Mouse (Mus musculus) midbrain, embryonic 13.5 days (tissue): ENCODE data around the gene Sgpp2. TPM values are rescaled to one million over a fixed set of nuclear protein-coding genes. Genes with fewer than 3 reads are reported as not detected.

Source experiments
- ATAC-seq: fragments of 200-750 bp; cut with Nextera tagmentation; 2 replicates; pipeline ENCODE4 v1.8.0; 2017; ENCODE audit warnings: mild to moderate bottlenecking, moderate TSS enrichment, moderate library complexity
- H3K27ac ChIP-seq: fragments of 300-500 bp; sonication (generic); 2 replicates; pipeline ENCODE4 v1.5.1; 2015; ENCODE audit warnings: inconsistent platforms, mild to moderate bottlenecking, moderate library complexity
- H3K27me3 ChIP-seq: fragments of 300-500 bp; sonication (generic); 2 replicates; pipeline ENCODE4 v1.6.1; 2015; ENCODE audit warnings: mild to moderate bottlenecking, inconsistent platforms
- H3K36me3 ChIP-seq: fragments of 300-500 bp; sonication (generic); 2 replicates; pipeline ENCODE4 v1.6.1; 2015; ENCODE audit warnings: mild to moderate bottlenecking, inconsistent platforms
- H3K4me1 ChIP-seq: fragments of 300-500 bp; sonication (generic); replicated peaks from 2 replicates; pipeline ENCODE4 v1.6.1; 2015; ENCODE audit warnings: inconsistent platforms
- H3K4me2 ChIP-seq: fragments of 300-500 bp; sonication (generic); replicated peaks from 2 replicates; pipeline ENCODE4 v1.6.1; 2015; ENCODE audit warnings: moderate library complexity, mild to moderate bottlenecking, inconsistent platforms
- H3K4me3 ChIP-seq: fragments of 300-500 bp; sonication (generic); replicated peaks from 2 replicates; pipeline ENCODE4 v1.5.1; 2015; ENCODE audit warnings: mild to moderate bottlenecking, inconsistent platforms
- H3K9ac ChIP-seq: fragments of 300-500 bp; sonication (generic); replicated peaks from 2 replicates; pipeline ENCODE4 v1.6.1; 2015; ENCODE audit warnings: mild to moderate bottlenecking, inconsistent platforms
- H3K9me3 ChIP-seq: fragments of 300-500 bp; sonication (generic); 2 replicates; pipeline ENCODE4 v1.6.1; 2016; ENCODE audit warnings: mild to moderate bottlenecking, inconsistent platforms
- WGBS: fragments of 180-500 bp; shearing (Covaris S2); methylation state at CpG from one replicate; pipeline ENCODE4 v1.1.7; 2015; 5-methylcytosine and 5-hydroxymethylcytosine counted together
- polyA plus RNA-seq: library from polyadenylated mRNA; unstranded; fragments of >200 nt; fragmentation: Nextera tagmentation; extraction: Ambion mirVana; gene quantifications from 2 replicates; pipeline ENCODE4 v1.2.1, GENCODE M21; 2015

Sgpp2 gene
- polyA plus RNA-seq, 1 experiment from 2014 or later, result 1.6 TPM

GRCm38 (mm10) chr1:78373836-78374235 lies 63.7 kb downstream of the Sgpp2 start:
- no peak overlapping the region for H3K4me2 ChIP-seq
- H3K36me3 ChIP-seq, result no peaks in the 10 kb centered on the region; the same call in 1 of the 2 replicates
- H3K4me1 ChIP-seq, result no peaks in the 10 kb centered on the region
- no peak for ATAC-seq
- H3K4me3 ChIP-seq, result no peak overlapping the region
- H3K9ac ChIP-seq, result no peak overlapping the region
- H3K27ac ChIP-seq, result no peak overlapping the region
- H3K9me3 ChIP-seq, result peaks cover 9% of the 10 kb centered on the region; the same call in 1 of the 2 replicates
- WGBS, result 97% methylated on average over 5 of the region's 5 CpGs
- H3K27me3 ChIP-seq, result no peaks in the 10 kb centered on the region

GRCm38 (mm10) chr1:78375058-78375457 lies 64.9 kb downstream of the Sgpp2 start:
- no peak for ATAC-seq
- WGBS, result 97% methylated on average over 3 of the region's 3 CpGs

GRCm38 (mm10) chr1:78380950-78381349 lies 70.8 kb downstream of the Sgpp2 start:
- H3K9me3 ChIP-seq, result no peaks in the 10 kb centered on the region
- H3K4me1 ChIP-seq, result no peaks in the 10 kb centered on the region
- no peak for ATAC-seq
- no peak overlapping the region for H3K27ac ChIP-seq
- 87% methylated on average over 4 of the region's 4 CpGs for WGBS
- no peak overlapping the region for H3K9ac ChIP-seq
- H3K27me3 ChIP-seq, result no peaks in the 10 kb centered on the region
- no peak overlapping the region for H3K4me2 ChIP-seq
- no peak overlapping the region for H3K4me3 ChIP-seq
- no peaks in the 10 kb centered on the region for H3K36me3 ChIP-seq

More at GRCm38 (mm10) chr1:78375058-78375457, 64.9 kb downstream of the Sgpp2 start:
- H3K4me2 ChIP-seq, result no peak overlapping the region
- H3K27ac ChIP-seq, result no peak overlapping the region
- H3K9ac ChIP-seq, result no peak overlapping the region
- H3K9me3 ChIP-seq, result peaks cover 9% of the 10 kb centered on the region; the same call in 1 of the 2 replicates
- H3K27me3 ChIP-seq, result no peaks in the 10 kb centered on the region
- H3K36me3 ChIP-seq, result no peaks in the 10 kb centered on the region; the same call in 1 of the 2 replicates
- no peaks in the 10 kb centered on the region for H3K4me1 ChIP-seq
- H3K4me3 ChIP-seq, result no peak overlapping the region

GRCm38 (mm10) chr1:78387854-78388253 lies 77.7 kb downstream of the Sgpp2 start:
- Histone ChIP-seq H3K36me3 (no peaks in the 10 kb centered on the region), H3K27me3 (no peaks in the 10 kb centered on the region), H3K4me3 (no peak overlapping the region), H3K27ac (no peak overlapping the region), H3K4me1 (peaks cover 3% of the 10 kb centered on the region), H3K9ac (no peak overlapping the region), H3K4me2 (no peak overlapping the region), H3K9me3 (no peaks in the 10 kb centered on the region)
- ATAC-seq, result no peak
- 53% methylated on average over 4 of the region's 4 CpGs for WGBS

- no peaks in the 10 kb centered on the region for H3K9me3 ChIP-seq
- no peaks in the 10 kb centered on the region for H3K36me3 ChIP-seq
- WGBS, result 3% methylated on average over 3 of the region's 3 CpGs
- no peak for ATAC-seq
- H3K4me3 ChIP-seq, result no peak overlapping the region
- H3K27me3 ChIP-seq, result no peaks in the 10 kb centered on the region
- H3K4me1 ChIP-seq, result peaks cover 3% of the 10 kb centered on the region
- H3K4me2 ChIP-seq, result no peak overlapping the region
- no peak overlapping the region for H3K27ac ChIP-seq
- no peak overlapping the region for H3K9ac ChIP-seq
Observed at GRCm38 (mm10) chr1:78388848-78389247, 78.7 kb downstream of the Sgpp2 start.

GRCm38 (mm10) chr1:78395191-78395735 lies 85.1 kb downstream of the Sgpp2 start:
- WGBS, result 66% methylated on average over 8 of the region's 8 CpGs
- Histone ChIP-seq H3K27me3 (no peaks in the 10 kb centered on the region), H3K4me2 (no peak overlapping the region), H3K9ac (no peak overlapping the region), H3K4me3 (no peak overlapping the region), H3K36me3 (no peaks in the 10 kb centered on the region), H3K4me1 (peaks cover 11% of the 10 kb centered on the region), H3K9me3 (no peaks in the 10 kb centered on the region), H3K27ac (no peak overlapping the region)
- ATAC-seq, result no peak

- no peaks in the 10 kb centered on the region for H3K36me3 ChIP-seq
- no peaks in the 10 kb centered on the region for H3K9me3 ChIP-seq
- H3K4me1 ChIP-seq, result peaks cover 11% of the 10 kb centered on the region
- no peak overlapping the region for H3K4me2 ChIP-seq
- H3K9ac ChIP-seq, result no peak overlapping the region
- H3K4me3 ChIP-seq, result no peak overlapping the region
- H3K27me3 ChIP-seq, result no peaks in the 10 kb centered on the region
- no peak; the same call in 1 of the 2 replicates for ATAC-seq
- no peak overlapping the region for H3K27ac ChIP-seq
- 27% methylated on average over 6 of the region's 6 CpGs for WGBS
Observed at GRCm38 (mm10) chr1:78395737-78396136, 85.6 kb downstream of the Sgpp2 start.

- Histone ChIP-seq H3K4me2 (no peak overlapping the region), H3K27me3 (no peaks in the 10 kb centered on the region), H3K4me3 (no peak overlapping the region), H3K27ac (no peak overlapping the region), H3K36me3 (no peaks in the 10 kb centered on the region), H3K9ac (no peak overlapping the region), H3K9me3 (no peaks in the 10 kb centered on the region), H3K4me1 (peaks cover 11% of the 10 kb centered on the region)
- ATAC-seq, result no peak
- 53% methylated on average over 8 of the region's 8 CpGs for WGBS
Observed at GRCm38 (mm10) chr1:78396320-78396913, 86.3 kb downstream of the Sgpp2 start.

GRCm38 (mm10) chr1:78399755-78400154 lies 89.6 kb downstream of the Sgpp2 start:
- peaks cover 11% of the 10 kb centered on the region for H3K4me1 ChIP-seq
- H3K9me3 ChIP-seq, result no peaks in the 10 kb centered on the region
- H3K9ac ChIP-seq, result no peak overlapping the region
- H3K36me3 ChIP-seq, result no peaks in the 10 kb centered on the region
- no peak overlapping the region for H3K27ac ChIP-seq
- no peak for ATAC-seq
- no peak overlapping the region for H3K4me2 ChIP-seq
- no peak overlapping the region for H3K4me3 ChIP-seq
- 81% methylated on average over 3 of the region's 3 CpGs for WGBS
- H3K27me3 ChIP-seq, result no peaks in the 10 kb centered on the region

- Histone ChIP-seq H3K9ac (no peak overlapping the region), H3K27ac (no peak overlapping the region), H3K4me2 (no peak overlapping the region), H3K4me3 (no peak overlapping the region), H3K36me3 (no peaks in the 10 kb centered on the region), H3K4me1 (0 out of 2 replicates have a peak, but pooled peaks cover 1% of the 10 kb centered on the region), H3K27me3 (no peaks in the 10 kb centered on the region), H3K9me3 (no peaks in the 10 kb centered on the region)
- WGBS, result 92% methylated on average over 4 of the region's 4 CpGs
- no peak for ATAC-seq
Observed at GRCm38 (mm10) chr1:78401413-78401812, 91.3 kb downstream of the Sgpp2 start.

GRCm38 (mm10) chr1:78409396-78409795 lies 99.3 kb downstream of the Sgpp2 start:
- no peak overlapping the region for H3K4me2 ChIP-seq
- no peaks in the 10 kb centered on the region for H3K9me3 ChIP-seq
- no peaks in the 10 kb centered on the region for H3K4me1 ChIP-seq
- no peaks in the 10 kb centered on the region for H3K36me3 ChIP-seq
- ATAC-seq, result no peak
- WGBS, result 92% methylated on average over 2 of the region's 2 CpGs
- no peak overlapping the region for H3K4me3 ChIP-seq
- no peak overlapping the region for H3K9ac ChIP-seq
- no peaks in the 10 kb centered on the region for H3K27me3 ChIP-seq
- H3K27ac ChIP-seq, result no peak overlapping the region

- WGBS, result 27% methylated on average over 7 of the region's 7 CpGs
Observed at GRCm38 (mm10) chr1:78412668-78413067, 102.5 kb downstream of the Sgpp2 start.

More at GRCm38 (mm10) chr1:78412668-78413067, 102.5 kb downstream of the Sgpp2 start:
- H3K36me3 ChIP-seq, result peaks cover 4% of the 10 kb centered on the region; the same call in 1 of the 2 replicates
- H3K27ac ChIP-seq, result no peak overlapping the region
- H3K9ac ChIP-seq, result no peak overlapping the region
- H3K27me3 ChIP-seq, result 0 out of 2 replicates have a peak, but pooled peaks cover 1% of the 10 kb centered on the region
- no peaks in the 10 kb centered on the region for H3K9me3 ChIP-seq
- no peak overlapping the region for H3K4me2 ChIP-seq
- ATAC-seq, result no peak
- H3K4me3 ChIP-seq, result no peak overlapping the region
- H3K4me1 ChIP-seq, result no peaks in the 10 kb centered on the region
